Mouse (Mus musculus) neural tube, embryonic 15.5 days (tissue): ENCODE results near the gene March2. TPM values are rescaled to one million over a fixed set of nuclear protein-coding genes. Genes with fewer than 3 reads are reported as not detected.

Experiments
- ATAC-seq: fragments of 200-750 bp; cut with Nextera tagmentation; 2 replicates; pipeline ENCODE4 v1.8.0; 2017; ENCODE audit warnings: mild to moderate bottlenecking, moderate TSS enrichment, moderate library complexity; ENCODE audit not compliant: low FRiP score
- H3K27ac ChIP-seq: fragments of 300-500 bp; sonication (generic); replicated peaks from 2 replicates; pipeline ENCODE4 v1.5.1; 2015; ENCODE audit warnings: mild to moderate bottlenecking, inconsistent platforms
- H3K27me3 ChIP-seq: fragments of 300-500 bp; sonication (generic); replicated peaks from 2 replicates; pipeline ENCODE4 v1.6.1; 2015; ENCODE audit warnings: inconsistent platforms
- H3K36me3 ChIP-seq: fragments of 300-500 bp; sonication (generic); 2 replicates; pipeline ENCODE4 v1.6.1; 2015; ENCODE audit warnings: inconsistent platforms
- H3K4me1 ChIP-seq: fragments of 300-500 bp; sonication (generic); 2 replicates; pipeline ENCODE4 v1.6.1; 2015; ENCODE audit warnings: inconsistent platforms
- H3K4me2 ChIP-seq: fragments of 300-500 bp; sonication (generic); 2 replicates; pipeline ENCODE4 v1.6.1; 2015; ENCODE audit warnings: inconsistent platforms, mild to moderate bottlenecking, moderate library complexity
- H3K4me3 ChIP-seq: fragments of 300-500 bp; sonication (generic); replicated peaks from 2 replicates; pipeline ENCODE4 v1.5.1; 2015; ENCODE audit warnings: mild to moderate bottlenecking, inconsistent platforms
- H3K9ac ChIP-seq: fragments of 300-500 bp; sonication (generic); replicated peaks from 2 replicates; pipeline ENCODE4 v1.6.1; 2015; ENCODE audit warnings: mild to moderate bottlenecking, inconsistent platforms
- H3K9me3 ChIP-seq: fragments of 300-500 bp; sonication (generic); replicated peaks from 2 replicates; pipeline ENCODE4 v1.6.1; 2016; ENCODE audit warnings: inconsistent platforms
- WGBS: fragments of 180-500 bp; shearing (Covaris S2); methylation state at CpG from one replicate; pipeline ENCODE4 v1.1.7; 2015; ENCODE audit warnings: mixed read lengths; 5-methylcytosine and 5-hydroxymethylcytosine counted together
- polyA plus RNA-seq: library from polyadenylated mRNA; unstranded; fragments of >200 nt; fragmentation: Nextera tagmentation; extraction: Ambion mirVana; gene quantifications from 2 replicates; pipeline ENCODE4 v1.2.1, GENCODE M21; 2015

Gene March2
- polyA plus RNA-seq, 1 experiment from 2014 or later = 77.4 TPM

- WGBS = 93% methylated on average over 1 of the region's 1 CpGs
- ATAC-seq = no peak
These were observed 3.7 kb downstream of the March2 start for GRCm38 (mm10) chr17:33714779-33715178.

GRCm38 (mm10) chr17:33713271-33713670 is 5.2 kb downstream of the March2 start:
- no peak overlapping the region for H3K4me3 ChIP-seq
- no peak overlapping the region for H3K27ac ChIP-seq
- H3K9ac ChIP-seq = no peak overlapping the region
- peaks cover 6% of the 10 kb centered on the region; the same call in 1 of the 2 replicates for H3K9me3 ChIP-seq
- H3K4me1 ChIP-seq = peaks cover 11% of the 10 kb centered on the region
- WGBS = 87% methylated on average over 5 of the region's 5 CpGs
- H3K4me2 ChIP-seq = no peak overlapping the region
- no peaks in the 10 kb centered on the region for H3K27me3 ChIP-seq
- peaks cover 22% of the 10 kb centered on the region for H3K36me3 ChIP-seq
- no peak for ATAC-seq

More at GRCm38 (mm10) chr17:33714779-33715178, 3.7 kb downstream of the March2 start:
- H3K27ac ChIP-seq = no peak overlapping the region
- no peak overlapping the region for H3K4me3 ChIP-seq
- H3K9me3 ChIP-seq = peaks cover 6% of the 10 kb centered on the region; the same call in 1 of the 2 replicates
- no peak overlapping the region for H3K9ac ChIP-seq
- H3K36me3 ChIP-seq = peaks cover 10% of the 10 kb centered on the region; the same call in 1 of the 2 replicates
- H3K4me2 ChIP-seq = no peak overlapping the region
- H3K4me1 ChIP-seq = peaks cover 14% of the 10 kb centered on the region
- H3K27me3 ChIP-seq = no peaks in the 10 kb centered on the region

GRCm38 (mm10) chr17:33709834-33710233 is 8.6 kb downstream of the March2 start:
- Histone ChIP-seq H3K4me1 (no peaks in the 10 kb centered on the region), H3K27me3 (no peaks in the 10 kb centered on the region), H3K36me3 (peaks cover 39% of the 10 kb centered on the region), H3K27ac (no peak overlapping the region), H3K4me3 (no peak overlapping the region), H3K9me3 (peaks cover 6% of the 10 kb centered on the region; the same call in 1 of the 2 replicates), H3K4me2 (no peak overlapping the region), H3K9ac (no peak overlapping the region)
- 83% methylated on average over 3 of the region's 3 CpGs for WGBS
- no peak for ATAC-seq

DNA sequence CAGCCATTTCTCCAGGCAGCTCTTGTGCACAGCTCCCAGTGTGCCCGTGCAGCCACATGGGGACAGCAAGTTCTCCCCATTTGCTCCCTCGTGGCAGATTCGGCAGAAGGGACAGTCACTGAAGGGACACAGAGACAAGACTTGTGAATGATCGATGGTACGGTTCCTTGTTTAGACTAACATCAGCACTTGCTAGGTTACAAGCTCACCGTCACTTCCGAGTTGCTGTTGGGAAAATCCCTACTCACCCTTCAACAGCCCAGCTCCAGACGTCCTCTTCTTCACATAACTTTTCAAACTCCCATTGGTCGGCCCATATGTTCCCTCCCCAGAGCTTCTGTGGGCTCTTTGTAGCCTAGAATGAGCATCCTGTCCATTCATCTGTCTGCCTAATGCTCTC is 15.4 kb downstream of the March2 start:
- H3K4me3 ChIP-seq = no peak overlapping the region

DNA sequence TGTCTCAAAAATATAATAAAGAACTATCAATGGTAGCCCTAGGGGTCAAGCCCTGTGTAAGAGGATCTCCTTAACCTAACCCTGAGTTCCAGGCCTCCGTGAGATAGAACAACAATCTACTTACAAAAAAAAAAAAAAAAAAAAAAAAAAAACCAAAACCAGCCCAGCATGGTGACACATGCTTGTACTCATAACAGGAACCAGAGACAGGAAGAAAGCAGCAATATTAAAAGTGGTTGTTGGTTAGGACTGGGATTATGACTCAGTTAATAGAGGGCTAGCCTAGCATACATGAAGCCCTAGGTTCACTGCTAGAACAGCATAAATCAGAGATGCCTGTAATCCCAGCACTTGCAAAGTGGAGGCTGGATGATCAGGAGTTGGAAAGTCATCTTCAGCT is 16.3 kb downstream of the March2 start:
- no peaks in the 10 kb centered on the region for H3K4me1 ChIP-seq
- no peak overlapping the region for H3K4me3 ChIP-seq
- H3K27ac ChIP-seq = no peak overlapping the region
- peaks cover 55% of the 10 kb centered on the region for H3K36me3 ChIP-seq
- H3K27me3 ChIP-seq = no peaks in the 10 kb centered on the region
- H3K9ac ChIP-seq = no peak overlapping the region
- no peaks in the 10 kb centered on the region for H3K9me3 ChIP-seq
- 79% methylated on average over 1 of the region's 1 CpGs for WGBS
- ATAC-seq = no peak
- H3K4me2 ChIP-seq = no peak overlapping the region

More for the DNA sequence above, 15.4 kb downstream of the March2 start:
- H3K9me3 ChIP-seq = no peaks in the 10 kb centered on the region
- 91% methylated on average over 9 of the region's 9 CpGs for WGBS
- H3K4me2 ChIP-seq = no peak overlapping the region
- H3K36me3 ChIP-seq = peaks cover 52% of the 10 kb centered on the region
- no peaks in the 10 kb centered on the region for H3K27me3 ChIP-seq
- H3K4me1 ChIP-seq = no peaks in the 10 kb centered on the region
- no peak overlapping the region for H3K9ac ChIP-seq
- no peak overlapping the region for H3K27ac ChIP-seq
- ATAC-seq = no peak

DNA sequence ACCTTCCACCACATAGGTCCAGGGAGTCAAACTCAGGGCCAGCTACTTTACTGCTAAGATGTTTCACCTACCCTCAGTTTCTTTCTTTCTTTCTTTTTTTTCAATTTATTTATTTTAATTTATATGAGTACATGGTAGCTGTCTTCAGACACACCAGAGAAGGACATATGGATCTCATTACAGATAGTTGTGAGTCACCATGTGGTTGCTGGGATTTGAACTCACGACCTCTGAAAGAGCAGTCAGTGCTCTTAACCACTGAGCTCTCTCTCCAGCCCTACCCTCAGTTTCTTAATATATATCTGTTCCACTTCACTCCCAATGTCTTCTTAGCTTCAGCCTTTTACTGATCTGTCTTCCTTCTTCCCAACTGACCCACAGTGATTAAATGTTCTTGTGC is 23.0 kb downstream of the March2 start:
- ATAC-seq = no peak
- no peaks in the 10 kb centered on the region for H3K9me3 ChIP-seq
- H3K4me1 ChIP-seq = no peaks in the 10 kb centered on the region
- H3K9ac ChIP-seq = no peak overlapping the region
- no peaks in the 10 kb centered on the region for H3K27me3 ChIP-seq
- H3K27ac ChIP-seq = no peak overlapping the region
- no peak overlapping the region for H3K4me2 ChIP-seq
- 100% methylated on average over 1 of the region's 1 CpGs for WGBS
- no peak overlapping the region for H3K4me3 ChIP-seq
- H3K36me3 ChIP-seq = peaks cover 65% of the 10 kb centered on the region

DNA sequence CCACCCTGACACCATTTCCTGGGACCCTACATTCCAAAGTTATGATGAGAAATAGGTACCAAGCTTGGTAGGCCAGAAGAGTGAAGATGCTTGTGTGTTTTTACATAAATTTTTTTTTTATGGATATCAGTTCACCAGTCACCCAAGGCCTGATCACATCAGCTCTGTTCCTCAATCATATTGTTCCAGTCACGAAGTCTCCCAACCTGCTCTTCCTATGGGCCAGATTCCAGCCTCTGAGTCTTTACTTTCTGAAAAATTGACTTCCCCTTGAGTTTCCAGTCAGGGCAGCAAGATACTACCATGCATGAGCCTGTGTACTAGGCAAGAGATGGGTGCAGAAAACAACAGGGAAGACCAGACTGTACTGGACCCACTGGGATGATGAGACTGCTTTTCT is 31.7 kb downstream of the March2 start, which contains the start of gene Hnrnpm:
Gene Hnrnpm (minus strand): TSS at position 101 of the 400 bp plus-strand sequence.
- Histone ChIP-seq H3K4me2 (peak within 1 kb of the TSS; percentile 92), H3K27ac (peak within 1 kb of the TSS; percentile 98), H3K4me1 (peaks cover 33% of the 10 kb centered on the region), H3K36me3 (peaks cover 8% of the 10 kb centered on the region), H3K9me3 (no peaks in the 10 kb centered on the region), H3K27me3 (no peaks in the 10 kb centered on the region), H3K9ac (peak within 1 kb of the TSS; percentile 50), H3K4me3 (peak within 1 kb of the TSS; percentile 93)
- ATAC-seq = no peak
- 97% methylated on average over 1 of the region's 1 CpGs for WGBS

- 0% methylated on average over 42 of the region's 42 CpGs for WGBS
- Histone ChIP-seq H3K9me3 (no peaks in the 10 kb centered on the region), H3K4me2 (peak overlapping the region; percentile 92), H3K9ac (peak overlapping the region; percentile 89), H3K36me3 (no peaks in the 10 kb centered on the region), H3K27ac (peak overlapping the region; percentile 98), H3K4me3 (peak overlapping the region; percentile 93), H3K4me1 (peaks cover 43% of the 10 kb centered on the region), H3K27me3 (no peaks in the 10 kb centered on the region)
- ATAC-seq = peak; percentile 98
These were observed 33.2 kb downstream of the March2 start for GRCm38 (mm10) chr17:33685249-33685653.

DNA sequence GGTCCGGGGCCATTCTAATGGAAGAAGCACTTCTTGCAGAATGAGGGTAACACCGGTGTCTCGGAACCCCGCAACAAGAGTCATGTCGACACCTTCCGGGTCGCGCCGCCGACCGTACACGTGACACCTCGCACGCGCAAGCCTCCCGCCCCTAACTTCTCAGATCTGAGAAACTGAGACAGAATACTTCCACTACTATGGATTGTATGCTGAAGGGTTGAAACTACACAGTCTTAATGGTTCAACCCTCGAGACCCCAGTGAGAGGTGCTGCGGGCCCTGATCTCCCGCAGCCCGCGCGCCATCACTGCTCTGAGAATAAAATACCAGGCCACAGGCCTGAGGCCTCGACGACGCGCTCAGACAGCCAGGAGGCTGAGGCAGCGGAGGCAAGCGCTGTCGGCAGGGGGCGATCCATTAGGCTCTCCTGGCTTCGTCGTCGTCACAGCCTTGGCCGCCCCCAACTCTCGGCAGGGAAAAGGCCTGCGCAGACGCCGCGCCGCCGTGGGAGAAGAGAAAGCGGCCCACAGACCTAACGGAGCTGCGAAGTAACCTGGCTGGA is 33.7 kb downstream of the March2 start:
- under 1% methylated on average over 40 of the region's 44 CpGs for WGBS

DNA sequence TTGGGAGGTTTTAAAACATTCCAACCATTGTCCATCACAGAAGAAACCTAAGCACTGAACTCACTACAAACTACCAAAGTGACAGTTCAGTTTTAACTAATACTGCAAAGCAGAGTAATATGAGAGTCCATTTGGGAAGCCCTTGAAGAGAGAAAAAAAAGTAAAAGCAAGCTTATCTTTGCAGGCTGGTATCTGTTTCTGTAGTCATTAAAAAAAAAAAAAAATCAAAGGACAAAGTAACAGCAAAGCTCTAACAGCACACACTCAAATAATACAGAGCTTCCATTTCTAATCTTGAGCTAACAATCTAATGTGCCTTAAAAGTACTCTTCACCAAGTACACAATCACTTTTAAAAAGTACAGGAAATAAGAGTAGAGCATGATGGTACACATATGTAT is 36.7 kb downstream of the March2 start:
- Histone ChIP-seq H3K36me3 (peaks cover 9% of the 10 kb centered on the region), H3K4me1 (peaks cover 49% of the 10 kb centered on the region), H3K27ac (no peak overlapping the region), H3K27me3 (no peaks in the 10 kb centered on the region), H3K9me3 (no peaks in the 10 kb centered on the region), H3K4me2 (peak overlapping the region; percentile 92; the same call in 1 of the 2 replicates), H3K9ac (no peak overlapping the region), H3K4me3 (no peak overlapping the region)
- no peak for ATAC-seq

More for the DNA sequence above, 33.7 kb downstream of the March2 start:
- Histone ChIP-seq H3K9me3 (no peaks in the 10 kb centered on the region), H3K36me3 (no peaks in the 10 kb centered on the region), H3K9ac (peak overlapping the region; percentile 89), H3K4me2 (peak overlapping the region; percentile 92), H3K4me1 (peaks cover 45% of the 10 kb centered on the region), H3K4me3 (peak overlapping the region; percentile 93), H3K27me3 (no peaks in the 10 kb centered on the region), H3K27ac (peak overlapping the region; percentile 98)
- ATAC-seq = peak; percentile 88

DNA sequence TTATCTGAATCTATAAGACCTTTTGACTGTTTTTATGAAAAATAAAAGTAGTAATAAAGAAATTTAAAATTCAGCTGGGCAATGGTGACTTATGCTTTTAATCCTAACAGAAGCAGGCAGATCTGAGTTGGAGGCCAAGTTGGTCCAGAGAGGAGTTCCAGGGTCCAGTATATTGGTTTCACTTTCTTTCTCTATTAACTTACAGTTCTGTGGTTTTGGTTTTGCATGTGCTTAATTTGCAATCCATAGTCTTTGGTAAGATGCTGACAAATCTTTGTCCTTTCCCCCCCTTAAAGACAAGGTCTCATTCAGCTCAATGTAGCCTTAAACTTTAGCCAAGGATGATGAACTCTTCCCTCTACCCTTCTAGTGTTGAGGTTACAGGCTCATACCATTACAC is 39.7 kb downstream of the March2 start:
- H3K9ac ChIP-seq = no peak overlapping the region
- no peaks in the 10 kb centered on the region for H3K27me3 ChIP-seq
- H3K4me1 ChIP-seq = peaks cover 36% of the 10 kb centered on the region
- no peak overlapping the region for H3K4me3 ChIP-seq
- no peak overlapping the region for H3K4me2 ChIP-seq
- no peak for ATAC-seq
- peaks cover 20% of the 10 kb centered on the region for H3K36me3 ChIP-seq
- H3K9me3 ChIP-seq = no peaks in the 10 kb centered on the region
- H3K27ac ChIP-seq = no peak overlapping the region

- Histone ChIP-seq H3K9me3 (no peaks in the 10 kb centered on the region), H3K9ac (no peak overlapping the region), H3K27ac (no peak overlapping the region), H3K36me3 (peaks cover 24% of the 10 kb centered on the region), H3K27me3 (no peaks in the 10 kb centered on the region), H3K4me3 (no peak overlapping the region), H3K4me1 (peaks cover 14% of the 10 kb centered on the region; the same call in 1 of the 2 replicates), H3K4me2 (no peak overlapping the region)
- no peak for ATAC-seq
- 88% methylated on average over 2 of the region's 2 CpGs for WGBS
These were observed 42.4 kb downstream of the March2 start for GRCm38 (mm10) chr17:33676086-33676485.
